Mouse (Mus musculus) embryonic facial prominence, embryonic 10.5 days (tissue): ENCODE measurements around the gene Hivep2. TPM values are rescaled to one million over a fixed set of nuclear protein-coding genes. Genes with fewer than 3 reads are reported as not detected.
A peak's percentile ranks its signal among the peaks of the same experiment; 100 is the strongest.

Experiments used
- DNase-seq: peaks from one replicate; pipeline ENCODE4 v3.0.0-alpha.2; 2017; ENCODE audit warnings: low spot score
- H3K27ac ChIP-seq: fragments of 300-500 bp; sonication (generic); replicated peaks from 2 replicates; pipeline ENCODE4 v1.5.1; 2016; ENCODE audit warnings: mild to moderate bottlenecking
- H3K27me3 ChIP-seq: fragments of 300-500 bp; sonication (generic); replicated peaks from 2 replicates; pipeline ENCODE4 v1.6.1; 2016; ENCODE audit warnings: low read depth, mild to moderate bottlenecking; ENCODE audit not compliant: poor library complexity, severe bottlenecking
- H3K36me3 ChIP-seq: fragments of 300-500 bp; sonication (generic); replicated peaks from 2 replicates; pipeline ENCODE4 v1.6.1; 2016; ENCODE audit warnings: mild to moderate bottlenecking, moderate library complexity
- H3K4me1 ChIP-seq: fragments of 300-500 bp; sonication (generic); 2 replicates; pipeline ENCODE4 v1.6.1; 2016
- H3K4me3 ChIP-seq: fragments of 300-500 bp; sonication (generic); 2 replicates; pipeline ENCODE4 v1.5.1; 2016; ENCODE audit warnings: mild to moderate bottlenecking, moderate library complexity
- H3K9me3 ChIP-seq: fragments of 300-500 bp; sonication (generic); 2 replicates; pipeline ENCODE4 v1.6.1; 2016; ENCODE audit warnings: mild to moderate bottlenecking
- WGBS: fragments of 180-500 bp; shearing (Covaris S2); methylation state at CpG from one replicate; pipeline ENCODE4 v1.1.7; 2016; 5-methylcytosine and 5-hydroxymethylcytosine counted together
- polyA plus RNA-seq: library from polyadenylated mRNA; unstranded; fragments of >200 nt; fragmentation: Nextera tagmentation; extraction: Ambion mirVana; gene quantifications from 2 replicates; pipeline ENCODE4 v1.2.1, GENCODE M21; 2016

The Hivep2 gene
- polyA plus RNA-seq, 1 experiment from 2014 or later, result 1.9 TPM

DNA sequence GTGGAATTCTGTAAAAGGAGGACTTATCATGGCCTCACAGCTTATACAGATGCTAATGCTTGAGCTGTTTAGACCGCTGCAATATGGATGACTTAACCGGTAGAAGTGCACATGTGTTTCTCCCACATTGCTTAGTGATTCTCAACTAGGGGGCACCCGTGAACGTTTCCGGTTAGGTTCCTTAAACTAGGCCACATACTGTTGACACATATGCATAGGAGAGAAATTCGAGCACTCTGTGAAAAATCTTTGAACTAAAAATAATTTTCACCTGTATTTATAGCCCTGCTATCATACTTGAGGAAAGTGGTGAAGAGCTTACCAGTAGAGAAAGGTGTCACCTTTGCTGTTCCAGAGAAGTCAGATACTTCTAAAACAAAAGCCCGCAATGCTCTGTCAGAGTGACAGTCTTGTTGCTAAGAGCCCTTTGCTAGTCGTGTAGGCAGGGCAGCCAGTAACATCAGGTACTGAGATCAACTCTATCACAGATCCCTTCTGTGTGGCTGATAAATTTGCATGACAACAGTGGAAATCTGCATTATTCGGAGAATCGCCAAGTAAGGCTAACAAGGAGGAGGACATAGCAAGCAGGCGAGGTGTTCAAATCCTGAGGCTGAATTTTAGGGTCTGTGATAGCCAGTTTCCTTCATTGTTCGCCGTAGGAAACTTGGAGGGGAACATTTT lies 50.6 kb downstream of the Hivep2 start:
- Histone ChIP-seq H3K4me1 (peaks cover 18% of the 10 kb centered on the region), H3K36me3 (no peaks in the 10 kb centered on the region), H3K4me3 (no peak overlapping the region), H3K9me3 (no peaks in the 10 kb centered on the region), H3K27me3 (no peaks in the 10 kb centered on the region), H3K27ac (no peak overlapping the region)
- DNase-seq, result no peak
- 61% methylated on average over 13 of the region's 13 CpGs for WGBS

DNA sequence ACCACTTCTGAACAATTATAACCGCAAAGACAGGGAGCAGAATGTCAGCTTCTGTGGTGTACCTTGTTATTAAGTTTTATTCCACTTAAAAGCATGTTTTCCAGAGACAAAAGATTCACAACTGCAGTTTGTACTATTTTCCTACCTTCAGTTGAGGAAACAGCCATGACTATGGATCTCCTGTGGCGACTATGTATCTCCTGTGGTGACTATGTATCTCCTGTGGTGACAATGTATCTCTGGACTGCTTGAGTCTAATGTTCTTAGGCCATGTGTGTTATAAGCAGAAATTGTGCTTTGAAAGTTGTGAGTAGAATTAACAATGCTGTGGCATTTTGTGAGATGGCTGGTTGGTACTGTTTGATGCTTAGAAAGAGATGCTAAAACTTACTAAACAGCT lies 51.5 kb downstream of the Hivep2 start:
- no peaks in the 10 kb centered on the region for H3K36me3 ChIP-seq

GRCm38 (mm10) chr10:14017822-14018364 lies 52.0 kb downstream of the Hivep2 start:
- Histone ChIP-seq H3K4me1 (peaks cover 18% of the 10 kb centered on the region), H3K27ac (0 out of 2 replicates have a peak overlapping the region, but pooled peaks have one; percentile 21), H3K27me3 (no peaks in the 10 kb centered on the region), H3K36me3 (no peaks in the 10 kb centered on the region), H3K9me3 (no peaks in the 10 kb centered on the region), H3K4me3 (peak overlapping the region; percentile 36)
- DNase-seq, result peak; percentile 29
- 5% methylated on average over 12 of the region's 12 CpGs for WGBS

More for the DNA sequence above, 51.5 kb downstream of the Hivep2 start:
- H3K27ac ChIP-seq, result no peak overlapping the region
- H3K27me3 ChIP-seq, result no peaks in the 10 kb centered on the region
- no peak overlapping the region for H3K4me3 ChIP-seq
- DNase-seq, result no peak
- H3K4me1 ChIP-seq, result peaks cover 18% of the 10 kb centered on the region
- WGBS, result 65% methylated on average over 2 of the region's 2 CpGs
- H3K9me3 ChIP-seq, result no peaks in the 10 kb centered on the region

DNA sequence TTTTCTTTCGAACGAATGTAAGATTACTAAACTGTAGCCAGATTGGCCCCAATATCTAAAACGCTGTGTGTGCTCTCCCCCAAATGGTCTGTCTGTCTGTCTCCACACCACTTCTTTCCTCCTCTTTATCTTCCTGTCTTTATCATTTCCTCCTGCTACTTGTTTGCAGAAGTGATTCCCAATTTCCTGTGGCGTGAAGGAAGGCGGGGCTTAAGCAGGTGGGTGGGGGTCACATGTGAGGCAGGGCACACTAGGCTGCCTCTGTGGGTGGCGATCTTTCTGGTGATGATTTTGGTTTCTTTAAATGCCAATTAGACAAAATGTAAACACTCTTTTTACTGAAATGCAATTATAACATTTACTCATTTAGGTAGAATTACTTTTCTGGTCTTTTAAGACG lies 52.8 kb downstream of the Hivep2 start:
- WGBS, result 24% methylated on average over 7 of the region's 7 CpGs
- H3K36me3 ChIP-seq, result no peaks in the 10 kb centered on the region

GRCm38 (mm10) chr10:14019198-14019597 lies 53.3 kb downstream of the Hivep2 start:
- Histone ChIP-seq H3K9me3 (no peaks in the 10 kb centered on the region), H3K4me3 (no peak overlapping the region), H3K27me3 (no peaks in the 10 kb centered on the region), H3K27ac (no peak overlapping the region), H3K4me1 (peaks cover 18% of the 10 kb centered on the region), H3K36me3 (no peaks in the 10 kb centered on the region)
- WGBS, result 63% methylated on average over 3 of the region's 3 CpGs
- no peak for DNase-seq

More for the DNA sequence above, 52.8 kb downstream of the Hivep2 start:
- Histone ChIP-seq H3K4me1 (peaks cover 18% of the 10 kb centered on the region), H3K27me3 (no peaks in the 10 kb centered on the region), H3K27ac (no peak overlapping the region), H3K4me3 (0 out of 2 replicates have a peak overlapping the region, but pooled peaks have one; percentile 8), H3K9me3 (no peaks in the 10 kb centered on the region)
- no peak for DNase-seq

GRCm38 (mm10) chr10:14020253-14020652 lies 54.4 kb downstream of the Hivep2 start:
- 71% methylated on average over 7 of the region's 7 CpGs for WGBS
- H3K4me3 ChIP-seq, result no peak overlapping the region
- H3K9me3 ChIP-seq, result no peaks in the 10 kb centered on the region
- peaks cover 18% of the 10 kb centered on the region for H3K4me1 ChIP-seq
- DNase-seq, result no peak
- no peak overlapping the region for H3K27ac ChIP-seq
- H3K36me3 ChIP-seq, result no peaks in the 10 kb centered on the region
- H3K27me3 ChIP-seq, result no peaks in the 10 kb centered on the region

DNA sequence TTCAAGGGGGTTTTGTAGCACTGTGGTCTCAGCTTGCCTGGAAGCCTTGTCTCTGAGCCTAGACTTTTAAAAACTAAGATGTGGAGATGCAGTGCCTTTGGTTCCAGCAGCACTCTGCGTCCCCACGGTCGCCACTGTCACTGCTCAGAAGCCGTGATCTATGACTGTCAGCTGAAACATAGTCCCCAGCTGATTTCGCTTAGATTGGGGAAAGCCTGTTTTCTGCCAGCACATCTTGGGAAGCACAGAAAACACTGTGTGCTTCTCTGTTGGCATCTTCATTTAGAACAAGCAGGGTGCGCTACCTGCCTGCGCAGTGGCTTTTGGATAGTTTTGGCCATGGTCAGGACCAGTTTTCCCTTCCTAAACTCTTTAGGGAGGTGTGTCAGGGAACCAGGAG lies 59.1 kb downstream of the Hivep2 start:
- 90% methylated on average over 7 of the region's 7 CpGs for WGBS
- H3K4me1 ChIP-seq, result no peaks in the 10 kb centered on the region
- H3K27me3 ChIP-seq, result no peaks in the 10 kb centered on the region
- no peaks in the 10 kb centered on the region for H3K36me3 ChIP-seq
- no peak for DNase-seq
- H3K27ac ChIP-seq, result no peak overlapping the region
- no peak overlapping the region for H3K4me3 ChIP-seq
- no peaks in the 10 kb centered on the region for H3K9me3 ChIP-seq

DNA sequence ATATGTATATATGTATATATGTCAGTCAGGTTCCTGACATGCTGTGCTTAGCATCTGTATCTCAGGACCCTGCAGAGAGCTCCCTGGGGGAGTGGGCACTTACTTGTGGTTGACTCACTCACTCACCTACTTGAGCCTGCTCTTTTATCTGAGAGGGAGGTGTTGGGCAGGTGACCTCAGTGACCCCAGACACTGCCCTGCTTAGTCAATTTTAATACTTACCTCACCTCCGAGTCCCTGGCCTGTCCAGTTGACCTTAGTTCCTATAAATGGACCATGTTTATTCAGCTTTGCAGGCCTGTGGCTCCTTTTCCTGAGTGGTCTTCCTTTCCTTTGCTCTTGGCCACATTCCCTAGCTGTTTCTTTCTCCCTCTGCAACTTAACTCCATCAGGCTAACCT lies 61.9 kb downstream of the Hivep2 start:
- Histone ChIP-seq H3K27ac (no peak overlapping the region), H3K36me3 (no peaks in the 10 kb centered on the region), H3K27me3 (no peaks in the 10 kb centered on the region), H3K4me1 (no peaks in the 10 kb centered on the region), H3K4me3 (no peak overlapping the region), H3K9me3 (no peaks in the 10 kb centered on the region)
- WGBS, result 42% methylated on average over 1 of the region's 1 CpGs
- no peak for DNase-seq

- H3K27me3 ChIP-seq, result no peaks in the 10 kb centered on the region
- no peak for DNase-seq
- H3K4me1 ChIP-seq, result no peaks in the 10 kb centered on the region
- H3K27ac ChIP-seq, result no peak overlapping the region
- H3K9me3 ChIP-seq, result no peaks in the 10 kb centered on the region
- WGBS, result 93% methylated on average over 7 of the region's 7 CpGs
- no peak overlapping the region for H3K4me3 ChIP-seq
- no peaks in the 10 kb centered on the region for H3K36me3 ChIP-seq
Observed at GRCm38 (mm10) chr10:14028956-14029355, 63.1 kb downstream of the Hivep2 start.

- no peak for DNase-seq
- 92% methylated on average over 14 of the region's 14 CpGs for WGBS
- Histone ChIP-seq H3K27ac (no peak overlapping the region), H3K4me3 (no peak overlapping the region), H3K9me3 (no peaks in the 10 kb centered on the region), H3K4me1 (no peaks in the 10 kb centered on the region), H3K36me3 (no peaks in the 10 kb centered on the region), H3K27me3 (no peaks in the 10 kb centered on the region)
Observed at GRCm38 (mm10) chr10:14030458-14031035, 64.7 kb downstream of the Hivep2 start.

DNA sequence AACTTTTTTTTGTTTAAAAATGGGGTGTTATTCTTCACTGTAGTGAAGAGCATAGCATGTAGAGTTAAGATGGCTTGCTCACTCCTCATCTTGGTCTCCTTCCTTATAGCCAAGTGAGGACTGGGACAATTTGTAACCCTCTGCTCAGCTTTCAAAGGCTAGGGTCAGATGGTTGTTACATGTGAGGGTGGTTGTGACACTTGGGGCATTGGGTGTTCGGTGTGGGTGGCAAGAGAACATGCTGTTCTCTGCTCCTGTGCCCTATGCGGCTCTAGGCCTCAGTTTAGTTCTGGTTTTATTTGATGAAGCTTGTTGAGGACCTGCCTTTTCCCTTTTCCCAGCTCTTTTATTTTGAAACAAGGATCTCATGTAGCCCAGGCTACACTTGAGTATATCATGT lies 66.7 kb downstream of the Hivep2 start:
- no peaks in the 10 kb centered on the region for H3K36me3 ChIP-seq
- no peaks in the 10 kb centered on the region for H3K9me3 ChIP-seq
- DNase-seq, result no peak
- no peaks in the 10 kb centered on the region for H3K4me1 ChIP-seq
- no peaks in the 10 kb centered on the region for H3K27me3 ChIP-seq
- 93% methylated on average over 2 of the region's 2 CpGs for WGBS
- H3K4me3 ChIP-seq, result no peak overlapping the region
- H3K27ac ChIP-seq, result no peak overlapping the region

DNA sequence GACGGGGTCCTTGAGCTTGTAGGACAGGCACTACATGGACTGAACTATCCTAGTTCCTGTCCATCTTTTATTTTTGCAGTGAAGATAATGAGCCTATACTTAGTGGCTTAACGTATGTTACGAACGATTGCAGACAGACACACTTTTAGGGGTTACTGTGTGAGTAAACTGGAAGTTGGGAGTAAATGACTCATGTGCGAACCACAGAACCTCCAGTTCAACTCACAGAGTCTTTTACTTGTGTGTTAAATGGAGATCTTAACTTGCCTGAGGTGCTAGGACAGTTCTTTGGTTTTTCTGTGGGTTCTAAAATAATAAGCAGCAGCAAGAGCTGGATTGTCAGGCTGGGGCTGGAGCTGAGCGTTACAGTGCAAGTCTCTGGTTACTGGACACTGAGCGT lies 68.2 kb downstream of the Hivep2 start:
- Histone ChIP-seq H3K27ac (no peak overlapping the region), H3K4me3 (no peak overlapping the region), H3K36me3 (no peaks in the 10 kb centered on the region), H3K27me3 (no peaks in the 10 kb centered on the region), H3K9me3 (no peaks in the 10 kb centered on the region), H3K4me1 (no peaks in the 10 kb centered on the region)
- 90% methylated on average over 7 of the region's 7 CpGs for WGBS
- no peak for DNase-seq

DNA sequence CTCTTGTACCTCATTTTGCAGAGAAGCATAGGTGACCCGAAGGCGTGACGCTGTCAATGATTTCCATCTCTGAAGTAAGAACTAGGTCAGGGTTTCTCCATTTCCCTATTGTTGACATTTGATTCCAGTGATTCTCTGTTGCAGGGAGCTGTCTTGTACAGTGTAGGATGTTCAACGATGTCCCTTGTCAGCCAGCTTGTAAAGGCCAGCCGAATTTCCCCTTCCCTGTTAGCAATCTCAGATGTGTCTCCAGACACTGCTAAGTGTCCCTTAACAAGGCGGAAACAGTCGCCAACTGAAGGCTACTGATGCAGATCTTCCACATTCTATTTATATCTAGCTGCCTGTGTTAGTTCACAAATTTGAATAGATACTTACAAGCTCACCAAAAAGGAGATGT lies 68.9 kb downstream of the Hivep2 start:
- Histone ChIP-seq H3K4me3 (no peak overlapping the region), H3K36me3 (no peaks in the 10 kb centered on the region), H3K27ac (no peak overlapping the region), H3K27me3 (no peaks in the 10 kb centered on the region), H3K9me3 (no peaks in the 10 kb centered on the region), H3K4me1 (no peaks in the 10 kb centered on the region)
- DNase-seq, result no peak
- WGBS, result 87% methylated on average over 7 of the region's 7 CpGs
